Mouse (Mus musculus) midbrain, embryonic 16.5 days (tissue): ENCODE data around the gene Lman1l. TPM values are rescaled to one million over a fixed set of nuclear protein-coding genes. Genes with fewer than 3 reads are reported as not detected.

Source experiments
- ATAC-seq: fragments of 200-750 bp; cut with Nextera tagmentation; 2 replicates; pipeline ENCODE4 v1.8.0; 2017; ENCODE audit warnings: moderate TSS enrichment
- H3K27ac ChIP-seq: fragments of 300-500 bp; sonication (generic); 2 replicates; pipeline ENCODE4 v1.5.1; 2014; ENCODE audit warnings: mild to moderate bottlenecking, low read length, mixed read lengths
- H3K27me3 ChIP-seq: fragments of 300-500 bp; sonication (generic); 2 replicates; pipeline ENCODE4 v1.6.1; 2014; ENCODE audit warnings: low read depth, low read length, mixed read lengths; ENCODE audit not compliant: control insufficient read depth, insufficient read depth
- H3K36me3 ChIP-seq: fragments of 300-500 bp; sonication (generic); 2 replicates; pipeline ENCODE4 v1.6.1; 2014; ENCODE audit warnings: mild to moderate bottlenecking, low read length, moderate library complexity, mixed read lengths; ENCODE audit not compliant: control insufficient read depth, insufficient read depth
- H3K4me1 ChIP-seq: fragments of 300-500 bp; sonication (generic); 2 replicates; pipeline ENCODE4 v1.6.1; 2014; ENCODE audit warnings: mild to moderate bottlenecking, low read length, mixed read lengths; ENCODE audit not compliant: control insufficient read depth, insufficient read depth
- H3K4me2 ChIP-seq: fragments of 300-500 bp; sonication (generic); 2 replicates; pipeline ENCODE4 v1.6.1; 2014; ENCODE audit warnings: mild to moderate bottlenecking, low read length, mixed read lengths
- H3K4me3 ChIP-seq: fragments of 300-500 bp; sonication (generic); 2 replicates; pipeline ENCODE4 v1.5.1; 2014; ENCODE audit warnings: low read depth, mild to moderate bottlenecking, low read length, moderate library complexity, mixed read lengths
- H3K9ac ChIP-seq: fragments of 300-500 bp; sonication (generic); 2 replicates; pipeline ENCODE4 v1.6.1; 2014; ENCODE audit warnings: low read depth, low read length, mixed read lengths
- H3K9me3 ChIP-seq: fragments of 300-500 bp; sonication (generic); replicated peaks from 2 replicates; pipeline ENCODE4 v1.6.1; 2014; ENCODE audit warnings: mild to moderate bottlenecking, low read length, mixed read lengths; ENCODE audit not compliant: control insufficient read depth, poor library complexity, severe bottlenecking
- WGBS: fragments of 180-500 bp; shearing (Covaris S2); extraction: QIAGEN DNeasy Blood & Tissue Kit; methylation state at CpG from one replicate; pipeline ENCODE4 v1.1.7; 2014; 5-methylcytosine and 5-hydroxymethylcytosine counted together
- polyA plus RNA-seq: library from polyadenylated mRNA; unstranded; fragments of >200 nt; fragmentation: Nextera tagmentation; extraction: Ambion mirVana; gene quantifications from 2 replicates; pipeline ENCODE4 v1.2.1, GENCODE M21; 2015

Lman1l gene
- polyA plus RNA-seq, 1 experiment from 2014 or later = not detected

GRCm38 (mm10) chr9:57659774-57660173, 39.2 kb upstream of the Lman1l start:
- Histone ChIP-seq H3K4me1 (peaks cover 3% of the 10 kb centered on the region; the same call in 1 of the 2 replicates), H3K4me2 (no peak overlapping the region), H3K27me3 (no peaks in the 10 kb centered on the region), H3K9me3 (no peaks in the 10 kb centered on the region), H3K9ac (no peak overlapping the region), H3K27ac (no peak overlapping the region), H3K36me3 (no peaks in the 10 kb centered on the region), H3K4me3 (no peak overlapping the region)
- 25% methylated on average over 4 of the region's 4 CpGs for WGBS
- ATAC-seq = peak; percentile 68; the same call in 1 of the 2 replicates

GRCm38 (mm10) chr9:57658970-57659369, 38.4 kb upstream of the Lman1l start:
- no peaks in the 10 kb centered on the region for H3K9me3 ChIP-seq
- no peak for ATAC-seq
- H3K4me2 ChIP-seq = no peak overlapping the region
- no peaks in the 10 kb centered on the region for H3K36me3 ChIP-seq
- no peak overlapping the region for H3K27ac ChIP-seq
- WGBS = 80% methylated on average over 4 of the region's 4 CpGs
- H3K4me1 ChIP-seq = peaks cover 3% of the 10 kb centered on the region; the same call in 1 of the 2 replicates
- no peaks in the 10 kb centered on the region for H3K27me3 ChIP-seq
- H3K4me3 ChIP-seq = no peak overlapping the region
- no peak overlapping the region for H3K9ac ChIP-seq

- no peak overlapping the region for H3K27ac ChIP-seq
- H3K4me2 ChIP-seq = no peak overlapping the region
- 50% methylated on average over 4 of the region's 4 CpGs for WGBS
- no peaks in the 10 kb centered on the region for H3K36me3 ChIP-seq
- H3K9ac ChIP-seq = no peak overlapping the region
- no peaks in the 10 kb centered on the region for H3K27me3 ChIP-seq
- H3K4me1 ChIP-seq = peaks cover 3% of the 10 kb centered on the region; the same call in 1 of the 2 replicates
- no peak overlapping the region for H3K4me3 ChIP-seq
- no peak for ATAC-seq
- no peaks in the 10 kb centered on the region for H3K9me3 ChIP-seq
Observed at GRCm38 (mm10) chr9:57657843-57658242, 37.3 kb upstream of the Lman1l start.

- H3K4me2 ChIP-seq = no peak overlapping the region
- H3K27ac ChIP-seq = no peak overlapping the region
- ATAC-seq = no peak
- H3K9ac ChIP-seq = no peak overlapping the region
- 88% methylated on average over 19 of the region's 19 CpGs for WGBS
- H3K4me1 ChIP-seq = peaks cover 3% of the 10 kb centered on the region; the same call in 1 of the 2 replicates
- no peaks in the 10 kb centered on the region for H3K27me3 ChIP-seq
- no peaks in the 10 kb centered on the region for H3K36me3 ChIP-seq
- H3K9me3 ChIP-seq = no peaks in the 10 kb centered on the region
- H3K4me3 ChIP-seq = no peak overlapping the region
Observed at GRCm38 (mm10) chr9:57656631-57657350, 36.2 kb upstream of the Lman1l start.

- no peak overlapping the region for H3K27ac ChIP-seq
- H3K27me3 ChIP-seq = no peaks in the 10 kb centered on the region
- ATAC-seq = peak; percentile 74
- H3K4me3 ChIP-seq = no peak overlapping the region
- H3K36me3 ChIP-seq = no peaks in the 10 kb centered on the region
- WGBS = 3% methylated on average over 11 of the region's 11 CpGs
- H3K9ac ChIP-seq = 0 out of 2 replicates have a peak overlapping the region, but pooled peaks have one; percentile 8
- no peaks in the 10 kb centered on the region for H3K9me3 ChIP-seq
- peaks cover 3% of the 10 kb centered on the region; the same call in 1 of the 2 replicates for H3K4me1 ChIP-seq
- H3K4me2 ChIP-seq = peak overlapping the region; percentile 32
Observed at GRCm38 (mm10) chr9:57655749-57656148, 35.2 kb upstream of the Lman1l start.

GRCm38 (mm10) chr9:57654966-57655365, 34.4 kb upstream of the Lman1l start:
- no peak overlapping the region for H3K4me2 ChIP-seq
- peaks cover 3% of the 10 kb centered on the region; the same call in 1 of the 2 replicates for H3K4me1 ChIP-seq
- H3K4me3 ChIP-seq = no peak overlapping the region
- no peaks in the 10 kb centered on the region for H3K9me3 ChIP-seq
- no peaks in the 10 kb centered on the region for H3K36me3 ChIP-seq
- no peak for ATAC-seq
- no peaks in the 10 kb centered on the region for H3K27me3 ChIP-seq
- no peak overlapping the region for H3K27ac ChIP-seq
- WGBS = 92% methylated on average over 1 of the region's 1 CpGs
- no peak overlapping the region for H3K9ac ChIP-seq

GRCm38 (mm10) chr9:57653283-57653682, 32.7 kb upstream of the Lman1l start, which contains the start of gene Csk:
TSS of gene Csk (minus strand) at chr9:57653631.
- no peak for ATAC-seq
- 36% methylated on average over 5 of the region's 5 CpGs for WGBS
- no peak within 1 kb of the TSS for H3K4me2 ChIP-seq

GRCm38 (mm10) chr9:57652855-57653254, 32.3 kb upstream of the Lman1l start:
- Histone ChIP-seq H3K4me2 (no peak overlapping the region), H3K36me3 (no peaks in the 10 kb centered on the region), H3K9ac (no peak overlapping the region), H3K4me1 (peaks cover 3% of the 10 kb centered on the region; the same call in 1 of the 2 replicates), H3K9me3 (no peaks in the 10 kb centered on the region), H3K27me3 (no peaks in the 10 kb centered on the region), H3K4me3 (no peak overlapping the region), H3K27ac (no peak overlapping the region)
- no peak for ATAC-seq
- 8% methylated on average over 3 of the region's 3 CpGs for WGBS

More at GRCm38 (mm10) chr9:57653283-57653682, 32.7 kb upstream of the Lman1l start, which contains the start of gene Csk:
- Histone ChIP-seq H3K27me3 (no peaks in the 10 kb centered on the region), H3K9me3 (no peaks in the 10 kb centered on the region), H3K27ac (no peak within 1 kb of the TSS), H3K36me3 (no peaks in the 10 kb centered on the region), H3K9ac (no peak within 1 kb of the TSS), H3K4me3 (no peak within 1 kb of the TSS), H3K4me1 (peaks cover 3% of the 10 kb centered on the region; the same call in 1 of the 2 replicates)

GRCm38 (mm10) chr9:57652351-57652750, 31.8 kb upstream of the Lman1l start:
- H3K9ac ChIP-seq = no peak overlapping the region
- WGBS = 60% methylated on average over 9 of the region's 9 CpGs
- no peaks in the 10 kb centered on the region for H3K27me3 ChIP-seq
- no peak overlapping the region for H3K4me2 ChIP-seq
- no peaks in the 10 kb centered on the region for H3K36me3 ChIP-seq
- H3K9me3 ChIP-seq = no peaks in the 10 kb centered on the region
- no peak overlapping the region for H3K4me3 ChIP-seq
- no peak for ATAC-seq
- peaks cover 3% of the 10 kb centered on the region; the same call in 1 of the 2 replicates for H3K4me1 ChIP-seq
- no peak overlapping the region for H3K27ac ChIP-seq
